Mouse (Mus musculus) CH12.LX (cell line): ENCODE measurements around the gene Ssbp4.

ENCODE experiments used
- CTCF ChIP-seq, 2 experiments: IDR thresholded peaks in 1 of 2; conservative IDR thresholded peaks in 1 of 2; 2 replicates each; pipeline ENCODE4 v1.5.1; 2011 to 2012; ENCODE audit warnings: low read depth in 2 of 2, low read length in 2 of 2, improper control_type of control experiment in 1 of 2, inconsistent platforms in 1 of 2, mild to moderate bottlenecking in 1 of 2, moderate library complexity in 1 of 2
- MAFK ChIP-seq: IDR thresholded peaks from 2 replicates; pipeline ENCODE4 v1.6.1; 2011; ENCODE audit warnings: low read length, improper control_type of control experiment; ENCODE audit not compliant: insufficient replicate concordance
- MXI1 ChIP-seq: IDR thresholded peaks from 2 replicates; pipeline ENCODE4 v1.6.1; 2011; ENCODE audit warnings: mild to moderate bottlenecking, low read depth, low read length, improper control_type of control experiment
- POLR2A ChIP-seq: IDR thresholded peaks from 2 replicates; pipeline ENCODE4 v1.6.1; 2011; ENCODE audit warnings: low read depth, mild to moderate bottlenecking, improper control_type of control experiment, low read length

DNA sequence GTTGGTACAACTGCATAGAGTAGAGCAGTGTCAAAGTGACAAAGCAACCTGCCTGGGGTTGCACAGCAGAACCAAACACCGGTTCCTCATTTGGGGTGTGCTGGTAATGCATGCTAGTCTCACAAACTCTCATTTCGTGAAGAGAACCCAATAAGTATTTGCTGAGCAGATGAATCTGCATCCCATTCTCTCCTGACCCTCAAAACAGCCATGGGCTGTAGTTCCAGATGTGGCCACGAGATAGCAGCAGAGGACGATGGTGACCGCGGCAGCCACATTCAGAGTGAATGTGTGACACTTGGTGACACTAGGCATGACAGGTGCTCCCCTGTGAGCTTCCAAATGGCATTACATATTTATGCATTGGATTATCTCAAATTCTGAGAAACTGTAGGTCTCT is 3.2 kb upstream of the Ssbp4 start:
- TF ChIP-seq CTCF (conservative IDR thresholded peaks at IDR 0.05 in 1 of 2, IDR thresholded peaks at IDR 0.05 in 1 of 2; ENCODE audit: low read depth in 2 of 2, low read length in 2 of 2) = peak; percentile 98
- TF ChIP-seq POLR2A = no peak
- TF ChIP-seq MAFK = no peak
- no peak; the same call in 1 of the 2 replicates for TF ChIP-seq MXI1
